Mouse (Mus musculus) frontal cortex, postnatal 25 days (tissue): ENCODE measurements around the gene Mrnip.

Experiments used
- DNase-seq, 2 experiments: peaks; one replicate each; pipeline ENCODE4 v3.0.0; 2022; ENCODE audit warnings: low spot score in 2 of 2

Mrnip gene

DNA sequence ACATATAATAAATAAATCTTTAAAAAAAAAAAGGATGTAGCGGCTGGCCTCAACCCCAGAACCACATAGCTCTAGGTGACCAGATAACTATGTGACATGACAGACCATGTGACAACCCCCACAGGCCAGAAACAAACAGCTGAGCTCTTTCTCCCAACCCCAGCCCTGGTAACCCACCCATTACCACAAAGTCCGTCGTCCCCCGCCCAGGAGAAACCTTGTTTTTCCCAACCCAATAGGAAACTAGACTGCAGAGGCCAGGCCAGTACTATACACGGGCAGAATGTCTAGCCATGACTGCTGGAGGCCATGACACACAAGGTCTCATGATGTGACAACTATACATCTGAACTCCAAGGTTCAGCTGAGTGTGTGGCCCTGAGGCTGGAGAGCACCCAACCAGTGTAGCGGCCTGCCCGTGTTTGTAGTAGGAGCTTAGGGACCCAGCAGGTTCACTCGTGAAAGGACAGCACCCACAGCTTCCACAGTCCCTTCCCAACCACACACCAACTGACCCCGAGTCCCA is 29.1 kb downstream of the Mrnip start:
- no peak for DNase-seq

DNA sequence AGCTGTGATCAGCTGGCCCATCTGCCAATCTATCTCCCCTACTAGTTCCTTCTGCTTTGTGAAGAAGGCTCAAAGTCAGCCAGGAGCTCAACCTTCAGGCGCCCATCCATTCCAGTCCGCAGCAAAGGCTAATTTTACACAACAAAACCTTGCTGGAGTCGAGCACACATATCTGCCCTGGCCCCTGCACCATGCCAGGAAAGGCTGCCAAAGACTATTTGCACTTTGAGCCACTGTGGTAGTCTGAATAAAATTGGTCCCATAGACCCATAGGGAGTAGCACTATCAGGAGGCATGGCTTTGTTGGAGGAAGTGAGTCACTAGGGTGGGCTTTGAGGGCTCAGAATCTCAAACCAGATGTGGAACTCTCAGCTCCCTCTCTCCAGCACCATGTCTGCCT is 31.2 kb downstream of the Mrnip start:
- no peak for DNase-seq

DNA sequence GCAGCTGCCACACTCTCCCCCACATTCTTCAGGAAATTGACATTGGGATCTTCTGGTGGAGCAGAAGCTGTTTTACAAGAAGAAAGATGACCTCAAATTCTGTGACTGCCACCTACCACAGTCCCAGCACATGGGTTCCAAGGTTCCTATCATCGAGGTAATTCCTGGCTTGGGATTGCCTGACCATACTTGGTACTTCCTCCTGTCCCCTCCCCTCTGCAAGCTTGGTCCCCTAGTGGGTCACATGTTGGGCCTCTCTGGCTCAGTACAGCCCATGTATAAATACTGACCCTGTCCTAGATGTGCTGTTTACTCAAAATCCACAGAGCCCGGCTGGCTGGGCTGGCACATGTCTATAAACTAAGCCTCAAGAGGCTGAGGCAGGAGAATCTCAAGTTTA is 31.8 kb downstream of the Mrnip start:
- DNase-seq, result no peak

DNA sequence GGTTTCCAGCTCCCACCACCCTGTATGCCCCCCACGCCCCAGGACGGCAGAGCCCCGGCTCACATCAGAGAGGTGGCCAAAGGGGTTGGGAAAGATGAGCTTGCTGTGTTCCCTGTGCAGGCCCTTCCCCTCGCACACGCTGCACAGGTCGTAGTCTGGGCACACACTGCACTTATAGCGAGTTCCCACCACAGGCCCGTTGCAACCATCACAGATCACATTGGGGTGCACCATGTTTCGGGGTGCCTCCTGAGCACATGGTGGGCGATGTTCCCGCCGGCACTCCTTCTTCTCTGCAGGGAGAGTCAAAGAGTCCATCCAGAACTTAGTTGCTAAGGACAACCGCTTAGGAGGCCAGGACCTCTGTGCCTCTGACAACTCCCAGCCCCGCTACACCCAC is 33.1 kb downstream of the Mrnip start:
- no peak for DNase-seq

DNA sequence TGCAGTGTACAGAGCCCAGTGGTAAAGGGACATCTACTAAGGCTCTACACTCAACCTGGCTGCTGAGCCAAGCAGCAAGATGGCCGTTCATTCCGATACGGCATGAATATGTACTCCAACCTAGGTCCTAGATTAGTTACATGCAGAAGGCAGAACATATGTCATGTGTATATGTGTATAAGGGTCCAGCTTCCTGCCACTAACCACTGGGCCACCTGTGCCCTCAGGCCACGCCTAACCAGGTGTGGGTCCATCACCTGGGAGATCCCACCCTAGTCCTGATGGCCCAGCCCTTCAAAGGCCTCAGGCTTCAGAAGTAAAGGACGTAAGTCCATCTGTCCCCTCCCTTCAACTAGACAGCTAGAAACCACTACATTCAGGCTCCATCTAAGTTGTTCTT is 33.8 kb downstream of the Mrnip start:
- DNase-seq, result no peak

DNA sequence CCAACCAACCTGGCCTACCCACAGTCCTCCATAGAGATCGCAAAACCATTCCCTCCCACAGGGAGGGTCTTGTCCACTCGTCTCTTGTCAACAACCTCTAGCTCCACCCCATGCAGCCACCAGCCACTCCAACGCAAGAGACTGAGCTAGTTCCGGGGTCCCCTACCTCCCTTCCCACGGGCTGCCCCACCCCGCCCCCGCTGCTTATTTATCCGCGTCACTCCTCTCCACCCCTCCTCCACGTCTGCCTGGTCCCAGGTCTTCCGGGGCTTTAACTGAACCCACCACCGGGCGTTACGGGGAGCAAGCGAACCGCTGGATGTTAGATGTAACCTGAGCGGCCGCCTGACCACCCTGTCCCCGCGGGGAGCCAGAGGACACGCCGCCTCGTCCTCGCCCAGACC is 35.9 kb downstream of the Mrnip start:
- peak; percentile 57 to 66 for DNase-seq

DNA sequence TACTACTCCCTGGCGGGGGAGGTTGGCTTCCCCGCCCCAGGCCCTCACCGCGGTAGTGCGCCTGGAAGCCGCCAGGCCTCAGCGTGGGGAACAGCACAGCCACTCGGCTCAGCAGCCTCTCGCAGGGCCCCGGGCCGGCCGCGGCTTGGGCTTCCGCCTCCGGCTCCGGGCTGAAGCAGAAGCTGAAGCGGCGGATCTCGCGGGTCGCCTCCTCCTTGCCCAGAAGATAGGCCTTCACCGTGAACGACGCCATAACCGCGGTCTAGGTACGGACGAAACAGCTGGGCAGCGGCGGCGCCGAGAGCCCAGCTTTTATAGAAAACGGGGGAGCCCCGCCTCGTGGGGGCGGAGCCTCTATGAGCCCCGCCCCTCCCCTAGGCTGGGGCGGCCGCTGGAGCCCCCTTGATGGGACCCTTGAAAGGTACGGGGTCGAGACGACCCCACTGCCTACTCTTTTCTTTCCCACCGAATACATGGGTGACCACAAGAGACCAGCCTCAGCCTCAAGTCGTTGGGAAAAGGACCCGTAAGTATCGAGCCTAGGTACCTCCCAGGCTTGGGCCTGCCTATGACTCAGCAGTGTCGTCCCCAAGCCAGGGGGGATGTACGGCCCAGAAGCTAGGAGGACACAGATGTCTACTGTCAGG is 36.4 kb downstream of the Mrnip start, which contains the start of the genes Sqstm1 and Mgat4b:
TSS of gene Sqstm1 (minus strand) at position 323 of the 647 bp plus-strand sequence.
TSS of gene Mgat4b (plus strand) at position 386 of the 647 bp plus-strand sequence.
- peak; percentile 77 to 78 for DNase-seq

DNA sequence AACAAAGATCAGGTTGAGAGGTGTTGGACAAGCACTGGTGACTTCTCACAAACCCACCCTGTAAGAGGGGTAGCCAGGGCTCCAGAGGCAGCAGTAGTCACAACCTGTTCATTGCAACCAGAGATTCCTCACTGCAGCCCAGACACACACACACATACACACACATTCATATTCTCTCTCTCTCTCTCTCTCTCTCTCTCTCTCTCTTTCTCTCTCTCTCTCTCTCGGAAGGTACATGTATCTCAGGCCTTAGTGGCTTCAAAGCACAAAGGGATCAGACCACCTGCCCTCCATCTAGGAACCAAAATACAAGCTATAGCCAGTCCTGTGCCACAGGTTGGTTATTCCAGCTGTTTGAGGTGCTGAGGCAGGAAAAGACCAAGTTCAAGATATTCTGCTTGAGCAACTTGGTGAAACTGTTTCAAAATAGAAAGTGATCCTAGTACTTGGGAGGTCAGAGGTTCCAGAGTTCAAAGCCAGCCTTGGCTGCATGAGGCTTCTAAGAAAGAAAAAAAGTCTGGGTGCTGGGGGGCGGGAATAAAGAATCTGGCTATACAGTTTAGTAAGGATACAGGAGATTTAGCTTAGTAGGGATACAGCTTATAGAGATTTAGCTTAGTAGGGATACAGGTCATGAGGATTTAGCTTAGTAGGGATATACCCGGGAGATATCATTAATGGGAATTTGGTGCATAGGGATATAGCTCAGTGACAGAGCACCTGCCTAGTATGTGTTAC is 37.2 kb downstream of the Mrnip start:
- no peak for DNase-seq

DNA sequence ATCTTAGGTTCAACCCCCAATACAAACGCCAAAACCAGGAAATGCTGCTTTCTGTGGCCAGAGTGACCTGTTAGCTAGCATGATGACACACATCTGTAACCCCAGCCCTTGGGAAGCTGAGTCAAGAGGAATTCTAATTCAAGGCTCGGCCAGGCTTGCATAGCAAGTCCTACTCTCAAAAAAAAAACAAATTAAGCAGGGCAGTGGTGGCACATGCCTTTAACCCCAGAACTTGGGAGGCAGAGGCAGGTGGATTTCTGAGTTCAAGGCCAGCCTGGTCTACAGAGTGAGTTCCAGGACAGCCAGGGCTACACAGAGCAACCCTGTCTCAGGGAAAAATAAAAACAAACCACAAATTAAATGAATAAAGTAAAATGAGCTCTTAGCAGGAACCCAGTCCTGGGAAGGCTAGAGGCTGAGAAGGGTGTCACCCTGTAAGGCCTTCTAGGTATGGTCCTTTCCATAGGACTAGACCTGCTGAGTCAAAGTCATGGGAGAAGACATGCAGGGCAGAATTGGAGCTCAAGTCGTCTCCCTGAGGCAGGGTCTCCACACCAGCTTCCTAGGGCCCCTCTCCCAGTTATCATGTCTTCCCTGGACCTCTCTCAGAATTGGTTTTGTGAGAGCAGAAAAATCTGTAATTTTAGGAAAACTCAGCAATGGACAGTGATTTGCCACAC is 38.0 kb downstream of the Mrnip start:
- DNase-seq, result no peak

DNA sequence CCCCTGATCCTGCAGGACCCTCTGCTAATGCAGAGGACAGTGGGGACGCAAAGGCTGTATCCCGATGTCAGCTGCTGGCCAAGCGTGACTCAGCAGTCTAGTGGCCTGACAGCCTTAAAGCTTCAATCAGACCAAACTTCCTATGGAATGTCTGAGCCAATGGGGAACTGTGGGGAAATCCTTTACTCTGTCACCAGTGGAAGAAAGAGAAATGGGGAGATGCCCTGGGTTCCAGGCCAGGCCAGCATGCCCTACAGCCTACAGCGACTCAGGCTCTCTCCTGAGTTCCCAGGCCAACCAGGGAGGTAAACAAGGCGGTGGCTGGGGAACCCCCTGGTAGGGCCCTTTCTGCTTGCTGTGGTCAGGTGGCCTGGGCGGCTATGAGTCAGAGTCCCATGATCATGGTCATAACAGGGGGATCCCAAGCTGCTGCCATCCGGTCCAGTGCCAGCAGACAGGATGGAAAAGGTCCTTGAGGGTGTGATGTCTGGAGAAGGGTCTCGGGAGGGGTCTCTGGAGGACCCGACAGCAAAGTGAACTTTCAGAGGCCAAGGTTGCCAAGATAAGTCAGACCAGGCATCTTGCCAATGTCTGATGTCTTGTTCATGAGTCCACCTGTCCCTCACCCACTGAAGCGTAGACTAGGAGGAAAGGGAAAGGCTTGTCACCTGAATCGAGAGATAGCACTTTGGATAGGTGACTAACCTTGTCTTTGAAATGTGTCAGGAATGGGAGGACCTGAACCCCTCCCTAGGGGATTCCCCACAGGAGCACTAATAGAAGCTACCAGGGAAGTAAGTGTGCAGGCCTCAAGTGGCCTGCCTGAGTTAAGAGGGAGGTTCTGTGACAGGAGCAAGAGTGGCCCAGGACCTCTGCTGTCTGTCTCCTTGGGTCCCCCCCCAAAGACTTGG is 38.9 kb downstream of the Mrnip start:
- no peak for DNase-seq

DNA sequence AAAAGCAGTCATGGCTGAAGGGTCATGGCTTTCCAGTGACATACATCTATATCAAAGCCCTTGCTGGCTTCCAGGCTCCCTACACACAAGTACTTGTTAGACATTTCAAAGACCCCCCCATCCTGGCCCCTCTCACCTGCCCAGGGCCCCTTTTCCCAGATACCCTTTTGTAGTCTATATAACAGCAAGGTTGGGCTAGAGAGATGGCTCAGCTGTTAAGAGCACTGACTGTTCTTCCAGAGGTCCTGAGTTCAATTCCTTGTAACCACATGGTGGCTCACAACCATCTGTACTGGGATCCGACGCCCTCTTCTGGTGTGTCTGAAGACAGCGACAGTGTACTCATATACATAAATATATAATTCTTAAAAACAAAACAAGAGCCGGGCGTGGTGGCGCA is 40.4 kb downstream of the Mrnip start:
- DNase-seq, result no peak

DNA sequence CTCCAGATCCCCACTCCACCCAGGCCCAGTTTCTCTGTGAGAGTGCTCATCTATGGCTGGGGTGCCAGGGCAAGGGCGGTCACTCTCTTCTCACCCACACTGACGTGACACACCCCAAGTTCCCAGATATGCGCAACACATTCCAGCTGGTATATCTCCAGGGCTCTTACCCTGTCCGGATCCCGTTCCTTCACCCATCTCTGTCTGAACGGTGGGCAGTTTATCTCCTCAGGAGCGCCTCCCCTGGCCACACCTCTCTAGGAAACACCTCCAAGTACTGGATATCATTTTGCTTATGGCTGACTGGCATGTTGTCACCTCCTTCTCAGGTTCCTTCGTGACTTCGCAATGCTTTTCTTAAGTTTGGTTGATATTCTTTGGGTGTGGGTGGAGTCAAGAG is 41.4 kb downstream of the Mrnip start:
- DNase-seq, result no peak

DNA sequence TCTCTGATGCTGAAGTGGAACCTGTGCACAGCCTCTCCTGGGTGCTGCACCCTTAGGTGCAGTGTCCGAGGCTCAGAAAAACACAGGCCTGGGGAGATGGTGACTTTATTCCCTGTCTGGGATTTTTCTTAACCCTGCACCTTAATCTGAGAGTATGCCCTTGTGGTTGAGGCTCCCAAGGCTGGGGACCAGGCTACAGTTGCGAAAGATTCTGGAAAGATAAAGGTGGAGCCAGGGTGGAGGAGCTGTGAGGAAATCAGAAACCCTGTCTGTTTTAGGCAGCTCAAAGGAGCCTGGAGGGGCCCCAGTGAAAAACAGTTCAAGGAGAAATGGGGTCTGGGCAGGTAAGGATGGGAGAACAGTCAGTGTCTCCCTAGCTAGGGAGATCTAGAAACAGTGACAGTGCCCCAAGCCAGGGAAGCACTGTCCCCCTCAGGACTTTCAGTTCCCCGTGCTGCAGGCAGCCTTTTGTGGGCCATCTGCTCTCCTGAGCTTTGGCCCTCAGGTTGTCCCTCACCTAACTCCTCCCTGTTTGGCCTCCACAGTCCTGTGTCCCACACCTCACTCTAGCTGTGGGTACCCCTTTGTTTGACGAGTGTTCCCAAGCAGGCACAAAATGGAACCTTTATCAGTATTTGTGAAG is 42.6 kb downstream of the Mrnip start:
- no peak for DNase-seq

DNA sequence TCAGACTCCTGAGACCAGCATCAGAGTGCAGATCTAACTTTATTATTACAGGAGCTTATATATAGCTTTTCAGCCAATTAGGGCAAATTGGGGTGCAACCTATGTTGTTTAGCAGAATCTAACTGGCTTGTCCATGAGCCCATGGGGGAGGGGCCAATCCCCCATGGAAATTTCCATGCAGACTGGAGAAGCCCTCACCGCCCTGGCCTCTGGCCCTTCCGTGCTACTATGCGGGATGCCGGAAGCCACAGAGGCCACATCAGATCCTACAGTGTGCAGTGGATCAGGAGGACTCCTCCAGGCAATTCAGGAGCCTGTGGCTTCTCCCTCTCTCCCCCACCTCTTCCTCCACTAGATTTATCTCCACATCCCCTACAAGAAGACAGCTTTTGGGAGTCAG is 43.6 kb downstream of the Mrnip start:
- no peak for DNase-seq

DNA sequence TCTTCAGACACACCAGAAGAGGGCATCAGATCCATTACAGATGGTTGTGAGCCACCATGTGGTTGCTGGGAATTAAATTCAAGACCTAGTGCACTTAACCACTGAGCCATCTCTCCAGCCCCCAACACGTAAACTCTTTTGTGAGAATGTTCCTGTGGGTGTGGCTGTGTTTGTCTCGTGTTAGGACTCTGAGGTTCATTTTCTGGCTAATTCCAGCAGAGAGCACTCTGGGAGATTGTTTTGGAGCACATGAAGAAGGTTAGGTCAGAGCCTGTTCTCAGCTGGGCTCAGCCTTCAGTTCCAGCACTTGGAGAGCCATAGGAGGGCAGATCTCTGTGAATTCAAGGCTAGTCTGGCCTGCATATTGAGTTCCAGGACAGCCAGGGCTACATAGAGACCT is 45.6 kb downstream of the Mrnip start:
- DNase-seq, result no peak

DNA sequence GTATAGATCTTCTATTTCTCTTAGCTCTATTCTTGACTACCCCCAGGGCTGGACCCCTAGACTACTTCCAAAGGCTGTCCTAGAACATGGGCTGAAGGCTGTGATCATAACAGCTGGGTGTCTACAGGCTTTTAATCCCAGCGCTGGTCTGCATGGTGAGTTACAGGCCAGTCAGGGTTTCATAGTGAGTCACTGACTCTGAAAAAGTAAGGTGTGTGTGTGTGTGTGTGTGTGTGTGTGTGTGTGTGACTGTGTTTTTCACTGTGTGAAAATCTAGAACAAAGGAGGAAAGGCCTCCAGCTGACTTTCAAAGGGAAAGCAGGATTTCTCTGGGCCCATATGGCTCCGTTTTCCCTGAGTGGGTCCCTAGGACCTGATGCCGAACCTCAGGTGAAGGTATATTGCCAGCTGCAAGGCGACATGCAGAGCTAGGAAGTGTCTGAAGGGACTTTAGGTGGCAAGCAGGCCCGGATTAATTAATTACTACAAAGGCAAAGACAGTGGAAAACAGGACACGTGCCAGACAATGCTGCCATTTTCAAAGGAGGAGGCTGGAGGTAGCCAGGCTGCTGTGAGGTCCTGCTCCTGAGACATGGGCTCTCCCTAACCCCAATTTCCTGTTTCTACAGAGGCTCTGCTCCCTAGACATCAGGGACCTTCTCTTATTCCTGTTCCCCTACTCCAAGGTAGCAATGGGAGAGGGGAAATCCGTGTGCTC is 48.5 kb downstream of the Mrnip start:
- DNase-seq, result no peak

DNA sequence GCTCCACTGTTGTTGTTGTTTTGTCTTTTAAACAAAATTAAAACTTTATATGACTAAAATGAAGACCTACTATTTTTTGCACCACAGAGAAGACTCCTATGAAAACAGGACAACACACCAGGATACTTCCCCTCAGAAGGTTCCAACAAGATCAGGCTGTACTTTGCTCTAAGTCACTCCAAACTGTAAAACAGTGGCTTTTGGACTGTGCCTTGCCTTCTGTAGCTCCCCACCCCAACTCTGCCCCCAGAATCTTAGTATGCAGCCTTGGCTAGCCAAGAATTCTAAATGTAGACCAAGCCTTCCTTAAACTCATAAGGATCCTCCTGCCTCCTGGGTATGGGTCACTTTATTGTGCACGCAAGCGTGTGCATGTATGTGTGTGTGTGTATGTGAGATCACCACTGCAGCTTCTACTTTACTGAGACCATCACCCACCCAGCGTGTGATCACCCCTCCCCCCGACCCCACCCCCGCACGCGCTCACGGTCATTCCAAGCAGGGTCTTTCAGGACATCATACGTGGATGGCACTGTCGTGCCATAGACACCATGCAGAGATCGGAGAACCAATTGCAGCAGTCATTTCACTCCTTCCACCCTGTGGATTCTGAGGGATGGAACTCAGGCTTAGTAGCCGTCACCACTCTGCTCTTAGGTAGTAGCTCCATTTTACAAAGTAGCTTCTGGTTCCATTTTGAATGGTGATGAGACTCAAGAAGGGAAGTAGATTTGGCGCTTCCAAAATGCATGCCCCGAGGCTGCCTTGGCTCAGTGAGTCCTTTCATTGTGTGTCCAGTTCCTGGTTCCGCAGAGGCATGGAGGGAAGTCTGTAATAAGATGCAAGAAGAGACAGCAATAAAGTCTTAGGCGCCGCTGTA is 49.8 kb downstream of the Mrnip start:
- no peak for DNase-seq

DNA sequence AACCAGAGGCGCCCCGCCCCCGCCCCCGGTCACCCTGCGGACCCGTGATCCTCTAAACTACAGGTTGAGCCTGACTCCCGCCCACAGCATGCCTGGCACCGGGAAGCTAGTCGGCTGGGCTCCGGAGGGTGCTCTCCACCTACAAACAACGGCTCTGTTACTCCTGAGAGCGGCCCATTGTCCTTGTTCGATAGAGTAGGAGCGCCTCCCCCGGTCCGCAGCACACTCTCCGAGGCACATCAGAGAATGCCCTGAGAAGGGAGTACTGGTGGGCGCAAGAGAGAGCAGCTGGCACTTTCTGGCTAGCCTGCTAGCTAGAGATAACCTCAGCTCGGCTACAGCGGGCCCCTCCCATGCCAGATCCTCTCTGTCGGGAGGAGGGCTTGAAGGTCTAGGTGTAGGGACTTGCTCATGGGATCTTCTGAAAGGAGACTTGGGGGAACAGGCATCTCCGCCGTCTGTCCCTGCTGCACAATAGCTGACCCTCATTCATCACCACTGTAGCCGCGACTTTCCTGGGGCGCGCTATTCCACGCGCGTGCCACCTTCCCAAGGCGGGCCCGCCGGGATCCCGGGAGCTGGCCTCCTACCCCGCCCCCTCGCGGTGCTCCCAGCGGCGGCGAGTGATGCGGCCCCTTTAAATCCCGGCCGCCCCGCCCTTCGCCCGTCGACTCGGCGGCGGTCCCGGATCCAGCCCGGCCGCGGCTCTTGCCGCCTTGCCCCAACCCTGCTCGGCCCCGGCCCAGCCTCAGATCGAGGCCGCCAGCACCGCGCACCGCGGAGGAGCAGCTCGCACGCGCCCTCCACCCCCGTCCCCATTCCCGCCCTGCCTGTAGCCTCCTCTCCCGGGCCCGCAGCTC is 50.7 kb downstream of the Mrnip start:
- peak; percentile 71 to 76 for DNase-seq
